Mouse (Mus musculus): Measurements from ENCODE around the gene Tbc1d24.

GRCm38 (mm10) chr17:24174259-24174658, 31.1 kb downstream of the Tbc1d24 start:
- no peak for TF ChIP-seq CTCF (IDR thresholded peaks at IDR 0.05)
- TF ChIP-seq EP300 (IDR thresholded peaks at IDR 0.05): no peak

Measured in lung, postnatal 0 days (tissue).